Mouse (Mus musculus) kidney, adult 10 weeks (tissue): Measurements from ENCODE around the gene Arhgef26. TPM values are rescaled to one million over a fixed set of nuclear protein-coding genes. Genes with fewer than 3 reads are reported as not detected.

ENCODE experiments used
- polyA plus RNA-seq: library from polyadenylated mRNA; stranded (reverse); fragments of 350-450 nt; fragmentation: Illumina TruSeq; extraction: RNeasy Lipid Tissue Mini Kit (QIAGEN cat#74804); gene quantifications from one replicate; pipeline ENCODE4 v1.2.3, GENCODE M21; 2014; ENCODE audit warnings: low read depth, low replicate concordance

Arhgef26 gene
- 3.5 TPM for polyA plus RNA-seq

GRCm38 (mm10) chr3:62338044-62338443 is at the start of gene Arhgef26:
TSS of gene Arhgef26 (plus strand) at chr3:62338344.

DNA sequence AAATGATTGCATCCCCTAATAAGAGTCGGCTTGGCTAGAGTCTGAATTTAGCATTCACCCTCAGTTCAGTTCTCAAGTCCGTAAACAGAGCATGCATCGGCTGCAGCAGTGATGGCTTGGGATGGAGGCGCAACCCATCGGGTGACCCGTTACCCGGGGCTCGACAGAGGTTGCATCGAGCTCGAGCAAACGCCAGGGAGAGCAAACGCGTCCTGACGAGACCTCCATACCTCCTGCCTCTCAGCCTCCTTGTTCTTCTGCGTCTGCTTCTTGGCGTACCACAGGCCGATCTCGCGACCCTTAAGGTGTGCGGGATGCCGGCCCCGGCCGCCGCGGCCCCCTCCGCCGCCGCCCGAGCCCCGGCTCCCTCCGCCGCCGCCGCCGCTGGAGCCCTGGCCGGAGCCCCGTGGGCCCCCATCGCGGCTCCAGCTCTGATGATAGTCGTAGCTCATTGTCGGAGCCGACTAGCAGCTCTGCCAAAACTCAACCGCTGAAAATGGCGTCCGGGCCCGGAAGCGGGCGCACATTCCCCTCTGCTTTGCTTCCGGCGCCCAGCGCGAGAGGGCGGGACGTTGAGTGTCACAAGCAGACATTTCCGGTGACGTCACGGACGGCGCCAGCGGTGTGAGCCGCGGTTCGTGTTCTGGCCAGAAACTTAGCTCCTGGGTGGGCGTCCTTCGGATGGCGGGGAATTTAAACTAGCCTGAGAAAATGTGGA is 168.5 kb downstream of the Arhgef26 start, which contains the start of gene Dhx36:
TSS of gene Dhx36 (minus strand) at position 517 of the 718 bp plus-strand sequence.

Other genes with a start within 250 kb of the Arhgef26 start
- 74.0 TPM for gene Dhx36, start 168.7 kb downstream of the Arhgef26 start, polyA plus RNA-seq